Mouse (Mus musculus): Measurements from ENCODE around the gene Dtnb. TPM values are rescaled to one million over a fixed set of nuclear protein-coding genes. Genes with fewer than 3 reads are reported as not detected.

The Dtnb gene
- polyA plus RNA-seq, 2 experiments from 2014 or later, result 20.2 to 20.4 TPM

- no peak for ATAC-seq
Measured at GRCm38 (mm10) chr12:3777682-3778081, 205.5 kb downstream of the Dtnb start.

DNA sequence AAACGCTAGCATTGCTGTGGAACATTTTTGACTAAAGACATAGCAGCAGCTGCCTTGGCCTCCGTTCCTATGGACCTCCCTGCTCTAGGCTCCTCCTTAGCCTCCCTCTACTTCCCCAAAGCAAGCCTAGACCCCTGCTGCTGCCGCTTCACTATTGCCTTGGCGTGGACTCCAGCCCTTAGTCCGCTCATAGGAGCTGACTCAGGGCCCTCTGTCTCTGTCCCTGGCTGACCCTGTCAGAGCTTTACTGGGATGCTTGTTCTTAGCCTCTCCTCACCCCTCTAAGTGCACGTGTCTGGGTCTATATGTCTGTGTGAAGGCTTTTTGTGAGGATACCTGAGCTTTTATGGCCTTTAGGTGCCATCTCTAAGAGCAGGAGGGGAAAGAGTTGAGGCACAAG, 206.1 kb downstream of the Dtnb start:
- no peak for ATAC-seq

DNA sequence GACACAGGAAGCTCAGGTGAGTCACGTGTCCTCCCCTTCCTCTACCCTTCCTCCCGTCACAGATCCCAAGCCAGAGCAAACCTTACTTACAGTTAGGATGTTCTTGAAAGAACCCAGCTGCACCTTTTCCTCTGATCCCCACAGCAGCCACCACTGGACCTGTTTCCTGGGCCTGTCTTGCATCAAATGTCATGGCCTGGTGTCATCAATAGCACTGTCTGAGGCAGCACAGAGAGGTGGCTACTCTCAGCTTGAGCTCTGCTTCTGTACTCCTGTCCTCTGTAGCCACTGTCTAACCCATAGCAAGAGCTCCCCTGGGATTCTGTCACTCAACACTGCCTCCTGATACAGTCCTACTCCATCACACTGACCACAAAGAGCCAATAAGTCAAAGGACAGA, 207.5 kb downstream of the Dtnb start:
- no peak for ATAC-seq

- peak; percentile 57 for ATAC-seq
Measured at GRCm38 (mm10) chr12:3780405-3780891, 208.3 kb downstream of the Dtnb start.

DNA sequence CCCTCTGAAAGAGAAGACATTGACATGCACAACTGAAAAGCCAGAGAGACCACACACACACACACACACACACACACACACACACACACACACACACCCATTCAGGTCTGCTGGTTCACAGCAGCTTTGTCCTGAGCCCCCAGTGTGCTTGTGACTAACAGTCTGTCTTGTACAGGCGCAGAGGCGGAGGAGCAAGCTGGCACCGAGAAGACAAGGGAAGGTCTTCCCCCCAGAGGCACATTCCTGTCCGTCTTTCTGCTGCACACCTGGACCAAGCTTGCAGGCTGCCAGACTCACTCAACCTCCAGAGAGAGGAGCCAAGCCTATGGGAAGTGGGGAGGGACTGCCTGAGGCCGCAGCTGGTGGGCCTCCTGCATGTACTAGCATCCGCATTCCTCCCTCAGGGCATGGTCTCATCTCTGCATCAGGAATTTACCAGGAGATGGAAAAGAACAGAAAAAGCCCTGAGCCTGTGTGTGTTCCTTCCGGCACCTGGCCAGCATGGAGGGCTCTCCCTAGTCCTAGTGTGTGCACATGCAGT, 208.8 kb downstream of the Dtnb start:
- ATAC-seq, result no peak

DNA sequence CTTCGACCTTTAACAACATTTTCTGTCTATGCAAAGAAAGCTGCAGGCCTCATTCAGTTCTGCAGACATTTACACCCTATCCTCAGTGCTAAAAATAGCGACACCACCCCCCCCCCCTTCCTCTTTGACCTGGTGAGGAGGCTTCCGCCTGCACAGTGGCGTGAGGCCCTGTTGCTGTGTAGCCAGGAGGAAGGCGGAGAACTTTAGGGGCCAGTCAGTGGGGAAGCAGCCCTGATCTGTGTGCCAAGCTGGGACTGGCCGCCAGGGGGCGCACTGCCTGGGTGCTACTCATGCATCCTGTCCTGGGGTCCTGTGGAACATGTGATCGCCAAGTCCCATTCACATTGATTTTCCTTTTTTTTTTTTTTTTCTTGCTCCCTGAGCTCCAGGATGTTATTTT, 209.3 kb downstream of the Dtnb start:
- ATAC-seq, result peak; percentile 93

GRCm38 (mm10) chr12:3783196-3783825, 211.1 kb downstream of the Dtnb start:
- no peak for ATAC-seq

DNA sequence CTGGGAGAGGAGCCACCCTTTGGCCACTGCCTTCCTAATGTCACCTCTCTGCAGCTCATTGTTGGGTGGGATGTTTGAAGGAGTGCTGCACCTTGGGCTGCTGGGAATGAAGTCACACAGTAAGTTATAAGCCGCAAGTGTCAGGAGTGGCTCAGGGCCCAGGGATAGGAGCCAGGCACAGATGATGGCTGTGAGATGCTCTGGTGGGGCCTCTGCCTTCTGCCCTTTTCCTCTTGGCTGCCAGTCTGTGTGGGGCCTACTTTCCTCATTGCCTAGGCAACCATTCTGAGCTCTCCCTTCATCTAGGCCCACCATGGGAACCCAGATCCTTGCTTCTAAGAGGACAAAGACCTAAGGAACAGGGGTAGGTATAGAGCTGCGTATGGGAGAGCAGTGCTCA, 212.1 kb downstream of the Dtnb start:
- no peak for ATAC-seq

DNA sequence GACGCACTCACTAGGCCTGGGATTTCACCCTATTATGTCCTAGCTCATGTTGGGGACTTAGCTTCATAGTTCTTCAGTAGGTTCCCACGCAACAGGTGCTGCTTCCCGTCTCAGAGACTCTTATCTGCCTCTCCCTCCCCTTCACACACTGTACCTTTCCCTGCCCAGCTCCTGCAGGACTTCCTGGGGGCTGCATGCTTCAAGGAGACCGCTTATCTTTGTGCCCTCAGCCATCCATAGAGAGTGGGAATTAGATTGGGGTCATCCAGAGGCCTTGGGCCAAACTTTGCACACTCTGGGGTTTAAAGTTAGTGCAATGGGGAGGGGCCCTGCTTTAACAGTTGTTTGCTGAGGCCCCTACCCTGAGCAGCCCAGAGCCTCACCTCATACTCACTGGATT, 212.5 kb downstream of the Dtnb start:
- ATAC-seq, result no peak

DNA sequence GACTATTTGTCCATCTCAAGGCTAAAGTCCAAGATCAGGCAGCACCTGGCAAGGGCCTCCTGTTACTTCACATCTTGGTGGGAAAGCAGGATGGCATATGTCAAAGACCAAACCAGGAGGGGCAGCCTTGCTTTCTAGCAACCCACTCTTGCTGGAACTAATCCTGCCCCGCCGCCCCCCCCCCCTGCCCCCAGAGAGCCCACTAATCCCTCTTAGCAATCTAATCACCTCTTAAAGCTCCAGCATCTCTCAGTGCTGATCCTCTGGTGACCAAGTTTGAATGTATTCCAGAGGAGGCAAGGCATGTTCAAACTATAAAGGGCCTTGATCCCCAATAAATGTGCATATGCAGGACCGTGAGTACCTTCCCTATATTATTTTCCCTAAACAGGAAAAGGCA, 214.9 kb downstream of the Dtnb start:
- ATAC-seq, result no peak

GRCm38 (mm10) chr12:3787541-3787940, 215.4 kb downstream of the Dtnb start:
- no peak for ATAC-seq

- no peak for ATAC-seq
Measured at GRCm38 (mm10) chr12:3788421-3789051, 216.4 kb downstream of the Dtnb start.

- no peak for ATAC-seq
Measured at GRCm38 (mm10) chr12:3789626-3790185, 217.5 kb downstream of the Dtnb start.

GRCm38 (mm10) chr12:3791257-3791656, 219.1 kb downstream of the Dtnb start:
- peak; percentile 11 for ATAC-seq

- peak; percentile 96 for ATAC-seq
Measured at GRCm38 (mm10) chr12:3791732-3792131, 219.6 kb downstream of the Dtnb start.

DNA sequence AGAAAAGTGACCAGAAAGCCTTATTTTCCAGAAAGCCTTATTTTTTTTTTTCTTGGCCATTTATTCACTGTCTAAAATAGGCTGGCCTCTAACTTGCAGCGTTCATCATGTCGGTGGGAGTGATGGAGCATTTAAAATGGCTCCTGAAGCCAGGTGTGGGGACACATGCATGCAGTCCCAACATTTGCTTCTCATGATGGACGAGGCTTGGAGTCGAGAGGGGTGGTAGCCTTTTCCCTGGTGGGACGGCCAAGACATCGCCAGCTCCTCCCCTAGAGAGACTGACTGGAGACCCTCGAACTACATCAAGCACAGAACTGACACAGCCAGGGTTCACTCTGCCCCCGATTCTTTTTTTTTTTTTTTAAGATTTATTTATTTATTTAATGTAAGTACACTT, 220.1 kb downstream of the Dtnb start:
- no peak for ATAC-seq

GRCm38 (mm10) chr12:3795569-3795968, 223.4 kb downstream of the Dtnb start:
- ATAC-seq, result no peak

- no peak for ATAC-seq
Measured at GRCm38 (mm10) chr12:3799551-3799950, 227.4 kb downstream of the Dtnb start.

DNA sequence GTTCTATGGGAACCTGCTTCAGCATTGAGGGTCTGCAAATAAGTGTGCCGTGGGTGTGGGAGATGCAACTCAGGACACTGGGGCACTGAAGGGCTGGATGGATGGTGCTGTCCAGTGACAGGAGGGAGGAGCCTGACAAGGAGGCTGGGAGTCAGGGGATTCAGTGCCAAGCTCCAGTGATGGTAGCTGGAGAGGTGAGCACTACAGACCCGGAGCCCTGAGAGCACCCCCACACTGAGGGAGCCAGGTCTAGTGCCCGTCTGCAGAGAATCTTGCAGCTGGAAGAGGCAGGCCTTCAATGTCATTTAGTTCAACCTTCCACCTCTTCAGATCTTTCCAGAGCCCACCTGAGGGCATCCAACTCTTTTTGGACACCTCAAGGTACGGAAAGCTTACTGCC, 233.7 kb downstream of the Dtnb start, which contains the start of gene Dnmt3a:
Gene Dnmt3a (plus strand): TSS at position 156 of the 400 bp plus-strand sequence.
- ATAC-seq, result no peak

- ATAC-seq, result peak; percentile 90
Measured at GRCm38 (mm10) chr12:3806271-3806684, 234.1 kb downstream of the Dtnb start.

GRCm38 (mm10) chr12:3806703-3807547, 234.7 kb downstream of the Dtnb start:
- ATAC-seq, result peak; percentile 30

DNA sequence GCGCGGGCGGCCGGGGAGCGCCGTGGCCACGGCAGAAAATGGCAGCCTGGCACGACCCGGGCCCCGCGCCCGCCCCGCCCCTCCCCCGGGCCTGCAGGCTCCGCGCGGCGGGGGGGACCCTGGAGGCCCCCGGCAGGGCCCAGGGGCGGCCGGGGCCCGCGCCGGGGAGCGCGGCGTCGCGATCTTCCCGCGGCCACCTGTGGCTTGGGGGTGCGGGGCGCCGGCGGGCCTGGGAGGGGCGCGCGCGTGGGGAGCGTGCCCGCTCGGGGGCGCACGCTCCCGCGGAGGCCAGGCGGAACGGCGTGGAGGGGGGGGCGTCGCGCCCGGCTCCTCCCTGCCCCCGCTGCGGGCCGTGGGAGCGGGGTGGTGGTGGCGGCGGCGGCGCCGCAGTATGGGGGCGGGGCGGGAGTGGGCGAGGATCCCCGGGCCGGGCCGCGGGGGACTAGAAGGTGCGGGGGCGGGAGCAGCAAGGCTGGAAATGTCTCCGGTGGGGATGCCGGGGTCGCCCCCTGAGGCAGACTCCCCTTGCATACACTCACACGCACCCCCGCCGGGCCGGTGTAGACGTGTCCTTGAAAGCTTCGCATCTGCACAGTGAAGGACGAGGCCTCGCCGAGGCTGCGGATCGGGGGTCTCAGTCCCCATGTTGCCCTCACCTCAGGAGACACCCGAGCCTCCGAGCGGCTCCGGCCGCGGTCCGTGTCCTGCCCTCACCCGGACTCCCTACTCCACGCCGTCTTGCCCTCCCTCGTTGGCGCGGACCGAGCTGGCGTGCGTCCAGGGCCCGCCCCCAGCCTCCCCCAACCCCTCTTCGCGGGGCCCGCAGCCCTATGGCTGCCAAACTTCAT, 235.6 kb downstream of the Dtnb start:
- no peak for ATAC-seq

Data from activated CD4-positive, CD25-positive, alpha-beta regulatory T cell, adult 4 months (primary cell).